20 mouse cellular contexts compared by ENCODE assay signal in the genomic region with DNA sequence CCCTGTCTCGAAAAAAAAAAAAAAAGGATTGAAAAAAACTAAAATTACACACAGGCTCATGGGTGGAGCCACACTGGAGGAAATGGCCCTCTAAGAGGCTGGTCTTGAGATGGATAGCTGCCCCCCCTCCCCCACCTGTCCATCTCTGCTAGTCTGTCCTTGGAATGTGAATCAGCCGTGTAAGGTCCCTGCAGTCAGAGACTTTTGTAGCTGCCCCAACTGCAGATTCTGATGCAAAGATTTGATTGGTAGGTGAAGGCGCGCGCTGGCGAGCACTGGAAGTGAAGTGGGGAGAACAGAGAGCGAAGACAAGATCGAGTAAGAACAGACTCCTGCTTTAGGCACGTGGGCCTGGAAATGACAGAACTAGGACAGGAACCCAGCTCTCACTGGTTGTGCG.
"Had no signal": no experiment of that assay in that cellular context is flagged by ENCODE, and none has a peak within 500 bp of the region (broad histone marks: within the 10 kb centered on the region; RNA-seq: fewer than 3 reads in every experiment).

No protein-coding gene starts in this region.

- DNase-seq: kidney, postnatal 14 days; kidney, postnatal 4 days; left cerebral cortex, postnatal 4 days; liver, postnatal 0 days; lung, embryonic 14.5 days; right cerebral cortex, adult 18-20 months; right cerebral cortex, postnatal 14 days; right cerebral cortex, postnatal 4 days; thymus, postnatal 25 days had no signal

- H3K4me3 ChIP-seq: limb, embryonic 12.5 days; limb, embryonic 15.5 days; midbrain, embryonic 12.5 days; midbrain, embryonic 15.5 days; neural tube, embryonic 12.5 days; neural tube, embryonic 15.5 days; stomach, embryonic 15.5 days had no signal

- H3K9ac ChIP-seq: limb, embryonic 12.5 days; limb, embryonic 15.5 days; liver, embryonic 14.5 days; liver, postnatal 0 days; lung, embryonic 14.5 days; midbrain, embryonic 12.5 days; midbrain, embryonic 15.5 days; neural tube, embryonic 12.5 days; neural tube, embryonic 15.5 days; stomach, embryonic 15.5 days had no signal

- H3K9me3 ChIP-seq: limb, embryonic 12.5 days; limb, embryonic 15.5 days; midbrain, embryonic 12.5 days; midbrain, embryonic 15.5 days; neural tube, embryonic 12.5 days; neural tube, embryonic 15.5 days; stomach, embryonic 15.5 days had no signal

- ATAC-seq: liver, postnatal 0 days; lung, postnatal 0 days; midbrain, embryonic 15.5 days had no signal

- H3K4me1 ChIP-seq: limb, embryonic 12.5 days; limb, embryonic 15.5 days; midbrain, embryonic 12.5 days; neural tube, embryonic 12.5 days; stomach, embryonic 15.5 days had no signal

- H3K27ac ChIP-seq: limb, embryonic 12.5 days; limb, embryonic 15.5 days; liver, embryonic 14.5 days; macrophage; midbrain, embryonic 12.5 days; midbrain, embryonic 15.5 days; neural tube, embryonic 12.5 days; neural tube, embryonic 15.5 days; stomach, embryonic 15.5 days had no signal

- H3K27me3 ChIP-seq: limb, embryonic 12.5 days; limb, embryonic 15.5 days; midbrain, embryonic 15.5 days; neural tube, embryonic 12.5 days; neural tube, embryonic 15.5 days; stomach, embryonic 15.5 days had no signal

- H3K36me3 ChIP-seq: limb, embryonic 12.5 days; limb, embryonic 15.5 days; midbrain, embryonic 12.5 days; midbrain, embryonic 15.5 days; neural tube, embryonic 12.5 days; neural tube, embryonic 15.5 days; stomach, embryonic 15.5 days had no signal

- H3K4me2 ChIP-seq: limb, embryonic 12.5 days; limb, embryonic 15.5 days; liver, embryonic 11.5 days; lung, embryonic 14.5 days; midbrain, embryonic 12.5 days; midbrain, embryonic 15.5 days; neural tube, embryonic 12.5 days; neural tube, embryonic 15.5 days; stomach, embryonic 15.5 days had no signal
